Mouse (Mus musculus) bone marrow, adult 2 months (tissue): ENCODE data around the gene Tdrd9.

Experiments used
- CTCF ChIP-seq: fragments of 200-500 bp; IDR thresholded peaks from 2 replicates; pipeline ENCODE4 v1.5.1; 2011; ENCODE audit warnings: low read length, control low read depth; ENCODE audit not compliant: control insufficient read depth, insufficient read depth
- POLR2A ChIP-seq: fragments of 200-500 bp; IDR thresholded peaks from 2 replicates; pipeline ENCODE4 v1.6.1; 2011; ENCODE audit warnings: low read depth, mild to moderate bottlenecking, control low read depth, low read length, borderline replicate concordance; ENCODE audit not compliant: control insufficient read depth

DNA sequence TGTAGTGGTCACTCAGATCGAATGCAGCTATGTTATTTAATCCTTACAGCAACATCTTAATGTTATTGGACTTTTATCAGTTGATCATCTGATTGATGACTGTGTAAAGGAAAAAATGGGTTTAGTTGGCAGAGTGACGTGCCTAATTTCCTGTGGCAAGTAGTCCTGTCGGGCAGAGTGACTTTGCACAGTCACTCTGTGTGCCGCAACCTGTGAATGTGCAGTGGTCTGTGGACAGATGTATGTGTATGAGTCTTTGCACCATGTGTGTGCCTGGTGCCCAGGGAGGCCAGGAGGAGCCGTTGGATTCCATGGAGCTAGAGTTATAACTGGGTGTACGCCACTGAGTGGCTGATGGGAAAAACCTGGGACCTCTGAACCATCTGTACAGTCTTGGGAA, 3.2 kb downstream of the Tdrd9 start:
- TF ChIP-seq CTCF (no peak), POLR2A (no peak)
